8 mouse cellular contexts compared by ENCODE assay signal in the genomic region with DNA sequence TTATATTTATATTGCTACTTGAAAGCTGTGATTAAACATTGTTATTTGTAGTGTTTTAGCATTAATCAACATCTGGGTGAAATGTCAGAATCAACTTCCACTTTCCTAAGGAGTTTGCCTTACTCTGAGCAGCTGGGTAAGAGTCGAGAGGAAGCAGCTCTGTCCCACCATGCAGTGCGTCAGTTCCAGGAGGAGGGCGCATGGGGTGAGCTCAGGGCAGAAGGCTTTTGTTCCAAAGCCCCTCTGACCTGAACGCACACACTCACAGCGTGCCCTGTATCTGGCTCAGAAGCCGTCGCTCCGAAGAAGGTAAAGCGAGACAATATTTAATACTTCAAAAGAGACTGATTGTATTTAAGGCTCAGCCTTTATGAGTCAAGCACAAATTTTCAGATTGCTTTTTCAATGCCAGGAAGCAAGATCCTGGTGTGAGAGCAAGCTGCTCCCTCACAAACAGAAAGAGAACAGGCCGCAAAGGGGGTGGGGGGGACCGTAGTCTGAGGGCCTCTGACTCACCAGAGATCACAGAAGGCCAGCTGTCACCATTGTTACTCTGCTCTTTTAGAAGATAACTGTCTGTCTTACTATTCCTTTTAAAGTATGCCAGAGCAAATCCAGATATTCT.
DNase-seq lines count a peak whose midpoint lies in the region; ATAC-seq and TF ChIP-seq lines count a peak whose summit lies in the region.

No protein-coding gene starts in this region.

- 0 out of 2 replicates have a peak, but pooled peaks cover 3% of the 10 kb centered on the region for H3K4me1 ChIP-seq in neural tube, embryonic 15.5 days
- H3K4me1 ChIP-seq in forebrain, embryonic 12.5 days, result peaks cover 10% of the 10 kb centered on the region
- no peaks in the 10 kb centered on the region for H3K4me1 ChIP-seq in hindbrain, embryonic 11.5 days (replicated peaks; ENCODE audit: control insufficient read depth, insufficient read depth, low read length)
- H3K4me1 ChIP-seq in liver, embryonic 15.5 days (replicated peaks), result no peaks in the 10 kb centered on the region

- ATAC-seq in neural tube, embryonic 15.5 days (ENCODE audit: low FRiP score), result no peak
- ATAC-seq in forebrain, embryonic 12.5 days (ENCODE audit: low FRiP score), result peak; percentile 73; the same call in 1 of the 2 replicates
- peak; percentile 96 for ATAC-seq in hindbrain, embryonic 11.5 days (ENCODE audit: low FRiP score)
- peak; percentile 52; the same call in 1 of the 2 replicates for ATAC-seq in liver, embryonic 15.5 days (ENCODE audit: insufficient read depth)

- no peak overlapping the region for H3K4me3 ChIP-seq in neural tube, embryonic 15.5 days (replicated peaks)
- H3K4me3 ChIP-seq in forebrain, embryonic 12.5 days (replicated peaks), result no peak overlapping the region
- H3K4me3 ChIP-seq in hindbrain, embryonic 11.5 days (ENCODE audit: low read depth, low read length), result no peak overlapping the region
- H3K4me3 ChIP-seq in liver, embryonic 15.5 days (replicated peaks), result no peak overlapping the region
- no peak overlapping the region for H3K4me3 ChIP-seq in myocyte

- H3K4me2 ChIP-seq in neural tube, embryonic 15.5 days, result no peak overlapping the region; the same call in 1 of the 2 replicates
- H3K4me2 ChIP-seq in forebrain, embryonic 12.5 days, result 0 out of 2 replicates have a peak overlapping the region, but pooled peaks have one; percentile 6
- H3K4me2 ChIP-seq in hindbrain, embryonic 11.5 days (replicated peaks; ENCODE audit: low read depth, low read length), result 0 out of 2 replicates have a peak overlapping the region, but pooled peaks have one; percentile 8
- no peak overlapping the region for H3K4me2 ChIP-seq in liver, embryonic 15.5 days
- peak overlapping the region; percentile 72 for H3K4me2 ChIP-seq in myocyte (ENCODE audit: low read depth)

- no peaks in the 10 kb centered on the region for H3K9me3 ChIP-seq in neural tube, embryonic 15.5 days (replicated peaks)
- H3K9me3 ChIP-seq in forebrain, embryonic 12.5 days, result no peaks in the 10 kb centered on the region
- no peaks in the 10 kb centered on the region for H3K9me3 ChIP-seq in hindbrain, embryonic 11.5 days (ENCODE audit: control insufficient read depth, low read length)
- no peaks in the 10 kb centered on the region for H3K9me3 ChIP-seq in liver, embryonic 15.5 days (replicated peaks)

- H3K36me3 ChIP-seq in neural tube, embryonic 15.5 days, result no peaks in the 10 kb centered on the region
- H3K36me3 ChIP-seq in forebrain, embryonic 12.5 days (replicated peaks), result no peaks in the 10 kb centered on the region
- H3K36me3 ChIP-seq in hindbrain, embryonic 11.5 days (ENCODE audit: control insufficient read depth, insufficient read depth, low read length), result no peaks in the 10 kb centered on the region
- no peaks in the 10 kb centered on the region for H3K36me3 ChIP-seq in liver, embryonic 15.5 days (replicated peaks)
- H3K36me3 ChIP-seq in myocyte (ENCODE audit: control insufficient read depth, insufficient read depth), result no peaks in the 10 kb centered on the region

- peak; percentile 29 for TF ChIP-seq POLR2A in myocyte (IDR thresholded peaks at IDR 0.05; ENCODE audit: insufficient read length, low read depth)

- no peak overlapping the region for H3K9ac ChIP-seq in neural tube, embryonic 15.5 days (replicated peaks)
- H3K9ac ChIP-seq in forebrain, embryonic 12.5 days, result no peak overlapping the region
- H3K9ac ChIP-seq in hindbrain, embryonic 11.5 days (ENCODE audit: low read depth, low read length), result no peak overlapping the region
- H3K9ac ChIP-seq in liver, embryonic 15.5 days, result no peak overlapping the region

- no peak overlapping the region for H3ac ChIP-seq in myocyte (ENCODE audit: control insufficient read depth, insufficient read length)

- 31% methylated on average over 11 of the region's 11 CpGs for WGBS in neural tube, embryonic 15.5 days
- WGBS in forebrain, embryonic 12.5 days, result 28% methylated on average over 11 of the region's 11 CpGs
- WGBS in hindbrain, embryonic 11.5 days, result 16% methylated on average over 11 of the region's 11 CpGs
- 28% methylated on average over 11 of the region's 11 CpGs for whole genome bisulfite sequencing in liver, embryonic 15.5 days (ENCODE audit: insufficient replicate concordance)

- no peak overlapping the region for H3K27ac ChIP-seq in neural tube, embryonic 15.5 days (replicated peaks)
- H3K27ac ChIP-seq in forebrain, embryonic 12.5 days, result no peak overlapping the region
- H3K27ac ChIP-seq in hindbrain, embryonic 11.5 days (ENCODE audit: low read depth, low read length), result 0 out of 2 replicates have a peak overlapping the region, but pooled peaks have one; percentile 19
- H3K27ac ChIP-seq in liver, embryonic 15.5 days (replicated peaks), result no peak overlapping the region

- DNase-seq in neural tube, embryonic 10.5 days (ENCODE audit: extremely low spot score, low spot score), result peak; percentile 24
- peak; percentile 53 for DNase-seq in hindbrain, embryonic 11.5 days (ENCODE audit: low spot score)
- no peak for DNase-seq in right cerebral cortex, postnatal 25 days
- no peak for DNase-seq in adipocyte (ENCODE audit: low spot score)

- H3K27me3 ChIP-seq in neural tube, embryonic 15.5 days (replicated peaks), result no peaks in the 10 kb centered on the region
- H3K27me3 ChIP-seq in forebrain, embryonic 12.5 days, result no peaks in the 10 kb centered on the region
- H3K27me3 ChIP-seq in hindbrain, embryonic 11.5 days (ENCODE audit: control insufficient read depth, insufficient read depth, low read length), result no peaks in the 10 kb centered on the region
- no peaks in the 10 kb centered on the region for H3K27me3 ChIP-seq in liver, embryonic 15.5 days
- H3K27me3 ChIP-seq in myocyte (ENCODE audit: control insufficient read depth, insufficient read depth, insufficient read length), result no peaks in the 10 kb centered on the region

- no peaks in the 10 kb centered on the region for H3K79me2 ChIP-seq in myocyte (ENCODE audit: control insufficient read depth, insufficient read depth)

TF ChIP-seq in myocyte, 11 proteins besides CTCF, POLR2A, EP300 and RAD21:
- peak in 2 of 3 experiments; percentile 49 to 68 for TF ChIP-seq MYOD1 (IDR thresholded peaks at IDR 0.05; ENCODE audit: control insufficient read depth in 1 of 3, insufficient read length in 2 of 3, low read depth in 2 of 3)
- peak in 2 of 3 experiments; percentile 32 to 59 for TF ChIP-seq MYOG (IDR thresholded peaks at IDR 0.05; ENCODE audit: control insufficient read depth in 1 of 3, insufficient read depth in 1 of 3, insufficient read length in 2 of 3, low read depth in 2 of 3)
- TF ChIP-seq E2F4 (IDR thresholded peaks at IDR 0.05; ENCODE audit: insufficient read depth), result no peak
- TF ChIP-seq TCF12 (IDR thresholded peaks at IDR 0.05; ENCODE audit: insufficient read depth, poor library complexity, severe bottlenecking), result peak; percentile 4

Comparison
In these comparisons a context has a peak if more than half of its experiments do, and no peak if none do; other contexts are left out.
1. DNase-seq: peak in neural tube, embryonic 10.5 days (single experiment) and hindbrain, embryonic 11.5 days (single experiment); none in right cerebral cortex, postnatal 25 days (single experiment) and adipocyte (single experiment).
2. H3K4me2 ChIP-seq: peak in forebrain, embryonic 12.5 days (single experiment), hindbrain, embryonic 11.5 days (single experiment) and myocyte (single experiment); none in neural tube, embryonic 15.5 days (single experiment) and liver, embryonic 15.5 days (single experiment).